ENCODE assay signal across 8 mouse cellular contexts in the genomic region with DNA sequence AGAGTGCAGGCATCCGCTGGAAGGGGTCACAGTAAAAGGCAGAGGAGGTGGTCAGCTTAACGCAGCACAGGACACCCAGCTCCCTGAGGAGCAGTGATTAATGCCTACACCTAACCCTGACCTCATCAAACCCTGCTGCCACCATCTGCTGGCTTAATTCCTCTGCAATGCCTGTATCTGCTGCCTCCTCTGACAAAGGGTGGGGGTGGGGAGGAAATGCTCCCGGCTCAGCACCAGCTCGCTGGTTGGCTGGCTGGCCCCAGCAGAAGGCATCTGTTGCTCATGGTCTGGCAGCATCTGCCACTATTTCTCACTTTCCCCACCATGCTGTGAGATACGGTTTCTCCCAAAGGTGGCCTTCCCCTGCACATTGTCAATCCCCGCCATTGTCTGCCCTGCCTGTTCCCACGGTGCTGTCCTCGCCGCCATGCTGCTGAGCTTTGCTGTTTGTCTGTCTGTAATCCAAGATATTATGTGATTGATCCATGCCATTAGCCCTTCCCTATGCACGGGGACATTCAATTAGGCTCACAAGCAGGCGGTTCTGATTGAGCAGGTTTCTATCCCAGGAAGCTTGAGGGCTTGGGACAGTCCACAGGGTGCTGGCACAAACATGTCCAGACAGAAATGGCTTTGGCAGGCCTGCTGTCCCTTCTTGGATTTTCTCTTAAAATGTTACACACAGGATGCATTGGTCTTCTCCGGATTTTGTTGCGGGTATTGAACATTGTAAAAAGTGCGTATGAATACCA. TPM values are rescaled to one million over a fixed set of nuclear protein-coding genes. Genes with fewer than 3 reads are reported as not detected.
DNase-seq lines count a peak whose midpoint lies in the region; ATAC-seq lines count a peak whose summit lies in the region.

No protein-coding gene starts in this region.

- ATAC-seq in kidney, embryonic 15.5 days (replicated peaks; ENCODE audit: low FRiP score), result peak; percentile 58
- ATAC-seq in intestine, embryonic 14.5 days (replicated peaks; ENCODE audit: low FRiP score, low TSS enrichment, low read depth), result peak; percentile 60; the same call in 1 of the 2 replicates
- ATAC-seq in neural tube, embryonic 12.5 days (ENCODE audit: low FRiP score, low read depth), result peak; percentile 96
- no peak for ATAC-seq in granulocyte monocyte progenitor cell, adult 5-6 weeks (replicated peaks; ENCODE audit: poor library complexity, severe bottlenecking)

- no peaks in the 10 kb centered on the region for H3K9me3 ChIP-seq in kidney, embryonic 15.5 days (replicated peaks)
- no peaks in the 10 kb centered on the region for H3K9me3 ChIP-seq in intestine, embryonic 14.5 days (ENCODE audit: control insufficient read depth, low read length)
- H3K9me3 ChIP-seq in neural tube, embryonic 12.5 days, result no peaks in the 10 kb centered on the region

- H3K4me2 ChIP-seq in kidney, embryonic 15.5 days, result peak overlapping the region; percentile 27
- no peak overlapping the region for H3K4me2 ChIP-seq in intestine, embryonic 14.5 days (ENCODE audit: low read length)
- H3K4me2 ChIP-seq in neural tube, embryonic 12.5 days (replicated peaks), result peak overlapping the region; percentile 41

- 32% methylated on average over 14 of the region's 14 CpGs for WGBS in kidney, embryonic 15.5 days
- 33% methylated on average over 14 of the region's 14 CpGs for WGBS in intestine, embryonic 14.5 days
- WGBS in neural tube, embryonic 12.5 days, result 27% methylated on average over 14 of the region's 14 CpGs

- no peak overlapping the region for H3K9ac ChIP-seq in kidney, embryonic 15.5 days
- H3K9ac ChIP-seq in intestine, embryonic 14.5 days (ENCODE audit: low read length), result no peak overlapping the region
- no peak overlapping the region for H3K9ac ChIP-seq in neural tube, embryonic 12.5 days

- DNase-seq in kidney, adult 9 months, result no peak
- DNase-seq in embryo, embryonic 10.5 days (ENCODE audit: low spot score), result peak; percentile 84
- DNase-seq in intestine, embryonic 14.5 days (ENCODE audit: low spot score), result peak; percentile 53
- no peak for DNase-seq in urinary bladder, postnatal 14 days (ENCODE audit: low spot score)
- no peak for DNase-seq in urinary bladder, postnatal 36 days (ENCODE audit: low spot score in 2 of 2)

- peaks cover 8% of the 10 kb centered on the region for H3K4me1 ChIP-seq in kidney, embryonic 15.5 days
- peaks cover 6% of the 10 kb centered on the region; the same call in 1 of the 2 replicates for H3K4me1 ChIP-seq in intestine, embryonic 14.5 days (replicated peaks; ENCODE audit: control insufficient read depth, insufficient read depth, low read length)
- H3K4me1 ChIP-seq in neural tube, embryonic 12.5 days, result peaks cover 13% of the 10 kb centered on the region

- no peaks in the 10 kb centered on the region for H3K27me3 ChIP-seq in kidney, embryonic 15.5 days
- no peaks in the 10 kb centered on the region for H3K27me3 ChIP-seq in intestine, embryonic 14.5 days (replicated peaks; ENCODE audit: control insufficient read depth, insufficient read depth, low read length)
- H3K27me3 ChIP-seq in neural tube, embryonic 12.5 days (replicated peaks), result no peaks in the 10 kb centered on the region

- H3K4me3 ChIP-seq in kidney, embryonic 15.5 days (replicated peaks), result no peak overlapping the region
- H3K4me3 ChIP-seq in intestine, embryonic 14.5 days (ENCODE audit: low read depth, low read length), result no peak overlapping the region
- no peak overlapping the region for H3K4me3 ChIP-seq in neural tube, embryonic 12.5 days

- H3K27ac ChIP-seq in kidney, embryonic 15.5 days, result no peak overlapping the region
- no peak overlapping the region for H3K27ac ChIP-seq in intestine, embryonic 14.5 days (ENCODE audit: low read depth)
- H3K27ac ChIP-seq in neural tube, embryonic 12.5 days, result no peak overlapping the region

- no peaks in the 10 kb centered on the region for H3K36me3 ChIP-seq in kidney, embryonic 15.5 days
- H3K36me3 ChIP-seq in intestine, embryonic 14.5 days (ENCODE audit: control insufficient read depth, insufficient read depth, low read length), result no peaks in the 10 kb centered on the region
- H3K36me3 ChIP-seq in neural tube, embryonic 12.5 days, result no peaks in the 10 kb centered on the region

RNA-seq across cellular contexts. Expression of a gene that starts 33.4 kb away (rescaled TPM):
- polyA plus RNA-seq in kidney, embryonic 15.5 days (2015; fragmentation: Nextera tagmentation; extraction: Ambion mirVana), result 30.9 and 32.0 TPM in 2 replicates
- polyA plus RNA-seq in intestine, embryonic 14.5 days (2014; fragmentation: Nextera tagmentation; extraction: Ambion mirVana), result 20.0 and 24.1 TPM in 2 replicates
- polyA plus RNA-seq in neural tube, embryonic 12.5 days (2016; fragmentation: Nextera tagmentation; extraction: Ambion mirVana), result 77.5 and 80.4 TPM in 2 replicates
- not detected in 2 replicates for total RNA-seq in granulocyte monocyte progenitor cell, adult 5-6 weeks (2014; fragmentation: Nextera tagmentation)
- 0.26 TPM in 1 of 2 replicates, not detected in the other for total RNA-seq in granulocyte monocyte progenitor cell, adult 5-6 weeks (2017)

RNA-seq across cellular contexts. Expression of a gene that starts 52.8 kb away (rescaled TPM):
- polyA plus RNA-seq in kidney, embryonic 15.5 days (2015; fragmentation: Nextera tagmentation; extraction: Ambion mirVana), result 28.1 and 28.7 TPM in 2 replicates
- polyA plus RNA-seq in intestine, embryonic 14.5 days (2014; fragmentation: Nextera tagmentation; extraction: Ambion mirVana), result 29.6 and 31.1 TPM in 2 replicates
- polyA plus RNA-seq in neural tube, embryonic 12.5 days (2016; fragmentation: Nextera tagmentation; extraction: Ambion mirVana), result 40.8 and 44.5 TPM in 2 replicates
- total RNA-seq in granulocyte monocyte progenitor cell, adult 5-6 weeks (2014; fragmentation: Nextera tagmentation), result 11.0 and 16.5 TPM in 2 replicates
- total RNA-seq in granulocyte monocyte progenitor cell, adult 5-6 weeks (2017), result 11.1 and 12.4 TPM in 2 replicates

Comparison
In these comparisons a context has a peak if more than half of its experiments do, and no peak if none do; other contexts are left out.
1. DNase-seq: peak in embryo, embryonic 10.5 days (single experiment) and intestine, embryonic 14.5 days (single experiment); none in kidney, adult 9 months (single experiment), urinary bladder, postnatal 14 days (single experiment) and urinary bladder, postnatal 36 days (0 of 2).